Mouse (Mus musculus) stomach, embryonic 16.5 days (tissue): Measurements from ENCODE around the gene Adora3. TPM values are rescaled to one million over a fixed set of nuclear protein-coding genes. Genes with fewer than 3 reads are reported as not detected.

Experiments
- ATAC-seq: fragments of 200-750 bp; cut with Nextera tagmentation; 2 replicates; pipeline ENCODE4 v1.8.0; 2017; ENCODE audit warnings: moderate number of reproducible peaks, moderate TSS enrichment; ENCODE audit not compliant: insufficient read depth, low FRiP score
- H3K27ac ChIP-seq: fragments of 300-500 bp; sonication (generic); 2 replicates; pipeline ENCODE4 v1.5.1; 2014; ENCODE audit warnings: low read length
- H3K27me3 ChIP-seq: fragments of 300-500 bp; sonication (generic); 2 replicates; pipeline ENCODE4 v1.6.1; 2014; ENCODE audit warnings: low read length, control low read depth, mixed read lengths; ENCODE audit not compliant: control insufficient read depth, insufficient read depth
- H3K36me3 ChIP-seq: fragments of 300-500 bp; sonication (generic); 2 replicates; pipeline ENCODE4 v1.6.1; 2014; ENCODE audit warnings: low read length; ENCODE audit not compliant: control insufficient read depth, insufficient read depth
- H3K4me1 ChIP-seq: fragments of 300-500 bp; sonication (generic); 2 replicates; pipeline ENCODE4 v1.6.1; 2014; ENCODE audit warnings: low read length, control low read depth, mixed read lengths; ENCODE audit not compliant: control insufficient read depth, insufficient read depth
- H3K4me2 ChIP-seq: fragments of 300-500 bp; sonication (generic); 2 replicates; pipeline ENCODE4 v1.6.1; 2014; ENCODE audit warnings: low read depth, low read length, mixed read lengths
- H3K4me3 ChIP-seq: fragments of 300-500 bp; sonication (generic); replicated peaks from 2 replicates; pipeline ENCODE4 v1.5.1; 2014; ENCODE audit warnings: mild to moderate bottlenecking, low read length
- H3K9ac ChIP-seq: fragments of 300-500 bp; sonication (generic); 2 replicates; pipeline ENCODE4 v1.6.1; 2014; ENCODE audit warnings: low read length
- H3K9me3 ChIP-seq: fragments of 300-500 bp; sonication (generic); replicated peaks from 2 replicates; pipeline ENCODE4 v1.6.1; 2016; ENCODE audit warnings: low read length, control low read depth; ENCODE audit not compliant: control insufficient read depth
- WGBS: fragments of 180-500 bp; shearing (Covaris S2); extraction: QIAGEN DNeasy Blood & Tissue Kit; methylation state at CpG from one replicate; pipeline ENCODE4 v1.1.7; 2014; 5-methylcytosine and 5-hydroxymethylcytosine counted together
- polyA plus RNA-seq: library from polyadenylated mRNA; unstranded; fragments of >200 nt; fragmentation: Nextera tagmentation; extraction: Ambion mirVana; gene quantifications from 2 replicates; pipeline ENCODE4 v1.2.1, GENCODE M21; 2015

Gene Adora3
- polyA plus RNA-seq, 1 experiment from 2014 or later, result 1.0 TPM

DNA sequence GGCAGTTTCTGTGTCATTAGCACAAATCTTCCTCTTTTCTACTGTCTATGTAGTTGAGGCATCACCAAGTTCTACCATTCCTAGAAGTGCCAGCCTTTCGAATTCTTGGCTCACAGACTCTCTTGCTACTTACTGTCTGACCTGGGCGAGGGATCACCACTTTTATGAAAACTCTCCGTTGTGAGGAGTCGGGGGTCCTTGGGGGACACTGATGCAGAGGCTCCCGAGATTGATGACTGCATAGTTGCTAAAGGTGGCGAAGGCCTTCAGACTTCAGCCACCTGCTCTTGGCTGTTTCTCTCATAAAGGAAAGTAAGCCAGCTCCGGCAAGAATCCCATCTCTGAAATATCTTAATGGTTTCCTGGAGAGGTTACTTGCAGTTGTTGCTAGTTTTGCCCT lies 11.4 kb downstream of the Adora3 start:
- WGBS, result 85% methylated on average over 7 of the region's 7 CpGs
- no peak overlapping the region for H3K4me2 ChIP-seq

DNA sequence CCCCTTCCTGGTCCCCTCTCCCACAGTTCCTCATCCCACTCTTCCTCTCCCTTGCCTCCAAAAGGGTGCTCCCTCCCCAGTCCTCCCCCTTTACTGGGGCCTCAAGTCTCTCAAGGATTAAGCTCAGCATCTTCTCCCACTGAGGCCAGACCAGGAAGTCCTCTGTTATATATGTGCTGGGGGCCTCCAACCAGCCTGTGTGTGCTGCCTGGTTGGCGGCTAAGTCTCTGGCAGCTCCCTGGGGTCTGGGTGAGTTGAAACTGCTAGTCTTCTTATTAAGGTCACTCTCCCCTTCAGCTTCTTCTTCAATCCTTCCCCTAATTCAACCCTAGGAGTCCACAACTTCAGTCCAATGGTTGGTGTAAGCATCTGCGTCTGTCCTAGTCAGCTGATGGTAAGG lies 12.5 kb downstream of the Adora3 start:
- Histone ChIP-seq H3K36me3 (no peaks in the 10 kb centered on the region), H3K9ac (no peak overlapping the region), H3K4me3 (no peak overlapping the region), H3K27ac (no peak overlapping the region), H3K4me1 (no peaks in the 10 kb centered on the region), H3K27me3 (no peaks in the 10 kb centered on the region), H3K9me3 (no peaks in the 10 kb centered on the region), H3K4me2 (no peak overlapping the region)
- ATAC-seq, result no peak
- WGBS, result 85% methylated on average over 2 of the region's 2 CpGs

More for the DNA sequence above, 11.4 kb downstream of the Adora3 start:
- no peaks in the 10 kb centered on the region for H3K4me1 ChIP-seq
- no peak for ATAC-seq
- H3K27ac ChIP-seq, result no peak overlapping the region
- H3K27me3 ChIP-seq, result no peaks in the 10 kb centered on the region
- no peaks in the 10 kb centered on the region for H3K9me3 ChIP-seq
- no peak overlapping the region for H3K4me3 ChIP-seq
- H3K36me3 ChIP-seq, result no peaks in the 10 kb centered on the region
- H3K9ac ChIP-seq, result no peak overlapping the region

DNA sequence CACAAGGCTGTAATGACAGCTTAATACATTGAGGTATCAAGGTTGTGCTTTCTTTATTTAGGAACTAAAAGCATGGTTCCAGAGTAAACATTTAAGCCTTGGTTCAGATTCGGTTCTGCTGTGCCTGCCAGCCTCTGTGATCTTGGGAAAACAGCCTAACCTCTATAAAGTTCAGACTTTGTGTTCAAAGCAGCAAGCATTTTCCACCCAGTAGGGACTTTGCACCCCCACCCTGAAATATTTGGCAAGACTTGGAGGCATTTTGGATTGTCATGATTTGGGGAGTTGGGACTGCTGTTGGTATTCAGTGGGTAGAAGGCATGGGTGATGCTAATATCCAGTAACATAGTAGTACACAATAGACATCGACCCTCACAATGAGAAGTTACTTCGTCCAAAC lies 18.3 kb downstream of the Adora3 start:
- H3K9ac ChIP-seq, result no peak overlapping the region
- no peaks in the 10 kb centered on the region for H3K36me3 ChIP-seq
- no peak overlapping the region for H3K27ac ChIP-seq
- 76% methylated on average over 3 of the region's 3 CpGs for WGBS
- no peaks in the 10 kb centered on the region for H3K27me3 ChIP-seq
- no peaks in the 10 kb centered on the region for H3K9me3 ChIP-seq
- no peak overlapping the region for H3K4me3 ChIP-seq
- peaks cover 14% of the 10 kb centered on the region for H3K4me1 ChIP-seq
- H3K4me2 ChIP-seq, result no peak overlapping the region
- ATAC-seq, result no peak

DNA sequence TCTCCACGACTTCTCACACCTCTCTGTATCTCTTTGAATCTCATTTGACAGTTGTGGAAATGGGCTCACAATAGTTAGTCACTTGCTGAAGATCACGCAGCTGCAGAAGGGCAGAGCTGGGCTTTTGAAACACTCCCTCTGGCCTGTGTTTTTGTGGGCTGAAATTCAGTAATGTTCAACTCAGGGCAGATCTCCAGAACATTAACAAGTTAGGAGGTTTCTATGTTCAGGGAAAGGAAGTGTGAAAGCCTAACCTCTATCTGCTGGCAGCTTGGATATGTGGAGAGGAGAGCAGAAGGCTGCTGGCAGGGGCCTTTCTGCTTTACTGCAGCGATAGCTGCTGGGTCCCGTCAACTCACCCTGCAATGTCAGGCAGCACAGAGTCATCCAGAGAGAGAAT lies 19.6 kb downstream of the Adora3 start:
- H3K27me3 ChIP-seq, result no peaks in the 10 kb centered on the region
- no peak overlapping the region for H3K4me2 ChIP-seq
- no peaks in the 10 kb centered on the region for H3K9me3 ChIP-seq
- ATAC-seq, result no peak
- peaks cover 25% of the 10 kb centered on the region for H3K4me1 ChIP-seq
- no peak overlapping the region for H3K27ac ChIP-seq
- no peaks in the 10 kb centered on the region for H3K36me3 ChIP-seq
- H3K4me3 ChIP-seq, result no peak overlapping the region
- 64% methylated on average over 4 of the region's 4 CpGs for WGBS
- H3K9ac ChIP-seq, result 0 out of 2 replicates have a peak overlapping the region, but pooled peaks have one; percentile 6

DNA sequence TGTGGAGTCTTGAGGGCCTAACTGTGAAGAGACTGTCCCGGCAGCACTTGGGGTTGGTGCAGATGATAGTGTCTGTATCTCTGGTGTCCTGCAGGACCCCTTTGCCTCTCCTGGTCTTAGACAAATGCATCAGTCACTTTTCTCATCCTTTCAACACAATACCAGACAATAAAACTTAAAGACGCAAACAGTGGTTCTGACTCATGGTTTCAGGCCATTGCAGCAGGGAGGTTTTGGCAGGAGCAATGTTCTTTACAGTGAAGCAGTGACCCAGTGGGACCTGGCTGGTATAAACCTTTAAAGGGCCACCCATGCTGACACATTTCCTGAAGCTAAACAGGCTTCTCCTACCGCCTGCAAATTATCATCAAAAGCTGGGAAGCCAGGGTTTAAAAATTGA lies 20.5 kb downstream of the Adora3 start:
- H3K4me3 ChIP-seq, result no peak overlapping the region
- peaks cover 25% of the 10 kb centered on the region for H3K4me1 ChIP-seq
- no peak overlapping the region for H3K4me2 ChIP-seq
- no peaks in the 10 kb centered on the region for H3K9me3 ChIP-seq
- ATAC-seq, result no peak
- WGBS, result 59% methylated on average over 3 of the region's 3 CpGs
- H3K27ac ChIP-seq, result 0 out of 2 replicates have a peak overlapping the region, but pooled peaks have one; percentile 14
- H3K9ac ChIP-seq, result no peak overlapping the region
- H3K36me3 ChIP-seq, result no peaks in the 10 kb centered on the region
- no peaks in the 10 kb centered on the region for H3K27me3 ChIP-seq

DNA sequence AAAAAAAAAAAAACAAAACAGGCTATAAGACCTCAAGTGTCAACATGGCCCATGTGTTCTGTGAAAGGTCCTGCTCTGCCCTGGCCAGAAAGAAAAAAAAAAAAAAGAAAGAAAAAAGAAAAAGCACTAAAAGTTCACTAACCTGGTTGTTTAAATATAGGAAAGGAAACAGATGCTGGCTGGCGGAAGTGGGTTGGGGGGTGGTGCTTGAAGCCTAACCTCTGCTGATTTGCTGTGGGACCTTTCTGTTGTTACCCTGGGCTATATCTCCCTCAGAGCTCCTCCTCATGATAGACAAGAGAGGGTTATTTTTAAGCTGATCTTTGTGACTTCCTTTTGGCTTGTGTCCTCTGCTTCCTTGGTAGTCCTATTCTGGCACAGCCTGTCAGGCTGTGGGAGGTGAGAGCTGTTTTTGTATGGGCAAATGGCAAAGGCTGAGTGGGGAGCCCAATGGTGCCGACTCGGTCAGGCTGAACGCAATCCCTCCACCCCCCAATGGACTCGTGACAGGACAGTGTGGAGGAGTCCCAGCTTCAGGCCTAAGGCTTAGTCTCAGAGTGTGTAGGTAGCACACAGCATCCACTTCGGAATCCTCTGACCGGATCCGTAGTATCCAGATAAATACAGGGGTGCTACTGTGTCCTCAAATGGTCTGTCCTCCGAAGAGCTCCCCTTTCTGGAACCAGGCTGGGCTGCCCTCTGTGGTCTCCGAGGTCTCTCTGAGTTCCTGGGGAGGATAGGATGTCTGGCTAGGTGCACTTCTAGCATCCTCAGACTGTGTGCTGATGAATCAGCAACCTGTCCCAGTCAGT lies 21.3 kb downstream of the Adora3 start:
- H3K27ac ChIP-seq, result peak overlapping the region; percentile 65
- ATAC-seq, result no peak
- 74% methylated on average over 10 of the region's 10 CpGs for WGBS
- no peaks in the 10 kb centered on the region for H3K9me3 ChIP-seq
- peaks cover 25% of the 10 kb centered on the region for H3K4me1 ChIP-seq
- peak overlapping the region; percentile 6; the same call in 1 of the 2 replicates for H3K4me2 ChIP-seq
- no peak overlapping the region for H3K4me3 ChIP-seq
- no peaks in the 10 kb centered on the region for H3K27me3 ChIP-seq
- no peak overlapping the region for H3K9ac ChIP-seq
- no peaks in the 10 kb centered on the region for H3K36me3 ChIP-seq

DNA sequence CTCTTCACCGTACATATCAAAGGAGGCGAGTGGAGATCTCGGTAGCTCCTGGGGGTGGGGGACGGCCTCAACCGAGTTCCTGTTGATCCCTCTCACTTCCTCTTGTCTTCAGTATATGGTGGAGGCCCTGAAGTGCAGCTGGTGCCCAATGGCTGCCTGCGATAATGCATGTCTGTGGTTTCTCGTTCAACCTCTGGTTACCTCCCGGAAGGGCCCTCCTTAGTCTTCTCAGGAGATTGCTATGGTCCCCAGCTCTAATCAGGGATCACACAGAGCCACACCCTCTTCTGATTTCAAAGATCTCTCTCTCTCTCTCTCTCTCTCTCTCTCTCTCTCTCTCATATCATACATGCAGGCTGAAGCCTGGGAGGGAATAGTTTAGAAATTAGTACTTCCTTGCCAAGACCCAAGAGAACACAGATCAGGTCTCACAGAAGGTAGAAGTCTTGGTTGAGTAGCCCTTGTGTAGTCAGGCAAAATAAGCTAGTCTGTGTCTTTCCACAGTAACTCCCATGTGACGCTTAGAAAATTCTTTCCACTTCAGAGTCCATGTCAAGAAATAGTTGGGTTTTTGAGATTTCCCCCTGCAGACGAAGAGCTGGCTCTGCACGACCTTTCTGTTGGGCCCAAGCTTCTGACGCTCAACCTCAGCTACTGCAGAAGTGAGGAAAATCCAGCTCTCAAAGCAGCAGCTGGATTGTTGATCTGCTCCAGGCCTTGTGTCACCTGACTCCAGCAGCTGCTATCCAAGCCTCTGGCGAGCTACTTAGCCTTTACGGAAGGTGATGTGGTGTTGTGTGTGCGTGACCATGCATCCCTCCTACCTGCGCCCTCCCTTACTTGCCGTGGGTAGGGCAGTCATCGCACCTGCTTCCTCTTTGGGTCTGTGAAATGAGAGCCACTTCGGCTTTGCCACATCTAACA lies 22.2 kb downstream of the Adora3 start:
- WGBS, result 72% methylated on average over 19 of the region's 19 CpGs
- Histone ChIP-seq H3K4me2 (peak overlapping the region; percentile 6; the same call in 1 of the 2 replicates), H3K27me3 (no peaks in the 10 kb centered on the region), H3K27ac (peak overlapping the region; percentile 65), H3K36me3 (no peaks in the 10 kb centered on the region), H3K9ac (no peak overlapping the region), H3K9me3 (no peaks in the 10 kb centered on the region), H3K4me1 (peaks cover 26% of the 10 kb centered on the region), H3K4me3 (no peak overlapping the region)
- ATAC-seq, result no peak

DNA sequence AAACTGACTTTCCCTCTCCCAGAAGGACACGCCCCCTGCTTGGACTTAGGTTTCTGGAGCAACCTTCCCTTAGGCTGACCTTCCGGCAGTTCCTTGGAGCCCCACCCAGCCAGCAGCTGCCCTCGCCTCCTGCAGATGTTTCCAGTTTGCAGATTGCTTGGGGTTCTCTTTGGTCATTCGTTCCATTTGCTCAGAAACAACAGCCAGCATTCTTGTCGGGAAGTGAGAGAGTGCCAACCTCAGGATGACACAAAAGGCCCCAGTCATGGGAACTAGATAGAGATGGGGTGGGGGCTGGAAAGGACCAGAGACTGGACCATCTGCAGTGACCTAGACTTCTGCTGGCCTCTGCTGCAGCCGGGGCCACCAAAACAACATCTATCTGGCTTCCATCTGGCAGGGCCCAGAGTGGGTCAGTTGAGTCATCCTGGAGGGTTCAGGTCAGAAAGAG lies 23.3 kb downstream of the Adora3 start:
- 30% methylated on average over 6 of the region's 6 CpGs for WGBS
- peak overlapping the region; percentile 36; the same call in 1 of the 2 replicates for H3K9ac ChIP-seq
- H3K27me3 ChIP-seq, result no peaks in the 10 kb centered on the region
- H3K27ac ChIP-seq, result peak overlapping the region; percentile 92
- ATAC-seq, result peak; percentile 26; the same call in 1 of the 2 replicates
- H3K4me1 ChIP-seq, result peaks cover 32% of the 10 kb centered on the region
- no peak overlapping the region for H3K4me3 ChIP-seq
- no peak overlapping the region; the same call in 1 of the 2 replicates for H3K4me2 ChIP-seq
- H3K9me3 ChIP-seq, result no peaks in the 10 kb centered on the region
- no peaks in the 10 kb centered on the region for H3K36me3 ChIP-seq
